ENCODE assay signal across 14 mouse cellular contexts in the genomic region with DNA sequence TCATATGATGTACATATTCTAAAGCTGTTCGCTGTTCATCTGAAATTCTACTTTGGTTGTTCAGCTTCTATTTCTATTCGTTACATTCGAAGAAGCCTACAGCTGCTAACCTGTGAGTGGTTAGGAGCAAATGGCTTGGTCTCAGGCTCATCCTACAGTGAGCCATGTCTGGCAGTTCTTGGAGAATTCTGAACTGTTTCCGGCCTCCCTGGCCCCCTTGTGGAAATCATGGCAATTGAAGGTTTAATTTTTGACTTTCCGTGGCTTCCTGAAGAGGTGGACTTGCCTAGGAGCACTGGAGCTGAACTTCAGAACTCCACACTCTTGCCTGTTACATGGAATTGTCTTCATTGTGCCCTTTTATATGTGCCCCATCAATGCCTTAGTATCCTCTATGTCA. TPM values are rescaled to one million over a fixed set of nuclear protein-coding genes. Genes with fewer than 3 reads are reported as not detected.
A peak's percentile ranks its signal among the peaks of the same experiment; 100 is the strongest.
DNase-seq lines count a peak whose midpoint lies in the region; ATAC-seq and TF ChIP-seq lines count a peak whose summit lies in the region.
"Had no signal": no experiment of that assay in that cellular context is flagged by ENCODE, and none has a peak within 500 bp of the region (broad histone marks: within the 10 kb centered on the region; RNA-seq: fewer than 3 reads in every experiment).

No protein-coding gene starts in this region.

- no peaks in the 10 kb centered on the region for H3K36me3 ChIP-seq in hindbrain, postnatal 0 days (ENCODE audit: insufficient read depth, low read length)
- H3K36me3 ChIP-seq in hindbrain, embryonic 14.5 days (replicated peaks; ENCODE audit: control insufficient read depth, insufficient read depth): no peaks in the 10 kb centered on the region
- no peaks in the 10 kb centered on the region for H3K36me3 ChIP-seq in lung, postnatal 0 days (ENCODE audit: insufficient read depth, low read length)
- H3K36me3 ChIP-seq: limb, embryonic 10.5 days; lung, embryonic 15.5 days had no signal

- no peaks in the 10 kb centered on the region for H3K9me3 ChIP-seq in hindbrain, postnatal 0 days (ENCODE audit: low read length)
- H3K9me3 ChIP-seq in hindbrain, embryonic 14.5 days (ENCODE audit: control insufficient read depth, low read length): no peaks in the 10 kb centered on the region
- H3K9me3 ChIP-seq in lung, postnatal 0 days (ENCODE audit: low read length): no peaks in the 10 kb centered on the region
- H3K9me3 ChIP-seq: limb, embryonic 10.5 days; lung, embryonic 15.5 days had no signal

- DNase-seq in hindbrain, postnatal 0 days (ENCODE audit: low spot score): no peak
- no peak for DNase-seq in hindbrain, embryonic 14.5 days (ENCODE audit: low spot score)
- no peak for DNase-seq in lung, postnatal 0 days (ENCODE audit: low spot score)
- DNase-seq in lung, postnatal 4 days: no peak
- DNase-seq in WW6 (ENCODE audit: low read depth, low spot score): peak; percentile 22
- no peak for DNase-seq in frontal cortex, postnatal 10 days (ENCODE audit: low spot score in 2 of 2)
- DNase-seq: cerebellum, postnatal 25 days; gastrocnemius, postnatal 36 days; right cerebral cortex, postnatal 4 days had no signal

- TF ChIP-seq CTCF in hindbrain, postnatal 0 days (IDR thresholded peaks at IDR 0.05; ENCODE audit: low read depth): peak; percentile 32; the same call in 1 of the 2 replicates
- TF ChIP-seq CTCF in lung, postnatal 0 days (IDR thresholded peaks at IDR 0.05): peak; percentile 51

- ATAC-seq in hindbrain, postnatal 0 days: no peak
- no peak for ATAC-seq in hindbrain, embryonic 14.5 days (ENCODE audit: low FRiP score)
- no peak for ATAC-seq in lung, postnatal 0 days
- peak; percentile 56; the same call in 1 of the 2 replicates for ATAC-seq in megakaryocyte-erythroid progenitor cell, adult 5-6 weeks (replicated peaks; ENCODE audit: low FRiP score, low TSS enrichment, poor library complexity, severe bottlenecking)

- H3K4me3 ChIP-seq in hindbrain, postnatal 0 days (ENCODE audit: low read length): no peak overlapping the region
- no peak overlapping the region for H3K4me3 ChIP-seq in hindbrain, embryonic 14.5 days (replicated peaks; ENCODE audit: low read length)
- H3K4me3 ChIP-seq in lung, postnatal 0 days (ENCODE audit: low read depth, low read length): no peak overlapping the region
- H3K4me3 ChIP-seq: limb, embryonic 10.5 days; lung, embryonic 15.5 days had no signal

- no peak overlapping the region for H3K27ac ChIP-seq in hindbrain, postnatal 0 days
- no peak overlapping the region for H3K27ac ChIP-seq in hindbrain, embryonic 14.5 days
- no peak overlapping the region for H3K27ac ChIP-seq in lung, postnatal 0 days (ENCODE audit: low read length)
- H3K27ac ChIP-seq: limb, embryonic 10.5 days; lung, embryonic 15.5 days had no signal

- H3K4me2 ChIP-seq in hindbrain, postnatal 0 days (ENCODE audit: low read depth, low read length): no peak overlapping the region
- no peak overlapping the region for H3K4me2 ChIP-seq in hindbrain, embryonic 14.5 days (replicated peaks)
- no peak overlapping the region for H3K4me2 ChIP-seq in lung, postnatal 0 days (replicated peaks; ENCODE audit: low read depth, low read length)
- H3K4me2 ChIP-seq: lung, embryonic 15.5 days had no signal

- WGBS in hindbrain, postnatal 0 days: 79% methylated on average over 5 of the region's 5 CpGs
- WGBS in hindbrain, embryonic 14.5 days: 78% methylated on average over 5 of the region's 5 CpGs
- WGBS in lung, postnatal 0 days: 72% methylated on average over 5 of the region's 5 CpGs

- no peak for TF ChIP-seq EP300 in lung, postnatal 0 days (IDR thresholded peaks at IDR 0.05)

- H3K27me3 ChIP-seq in hindbrain, postnatal 0 days (ENCODE audit: insufficient read depth, low read length): no peaks in the 10 kb centered on the region
- no peaks in the 10 kb centered on the region for H3K27me3 ChIP-seq in hindbrain, embryonic 14.5 days (ENCODE audit: control insufficient read depth, insufficient read depth, low read length)
- no peaks in the 10 kb centered on the region for H3K27me3 ChIP-seq in lung, postnatal 0 days (replicated peaks; ENCODE audit: insufficient read depth, low read length)
- H3K27me3 ChIP-seq: lung, embryonic 15.5 days had no signal

- no peaks in the 10 kb centered on the region for H3K4me1 ChIP-seq in hindbrain, postnatal 0 days (ENCODE audit: insufficient read depth, low read length)
- H3K4me1 ChIP-seq in hindbrain, embryonic 14.5 days (replicated peaks; ENCODE audit: control insufficient read depth, insufficient read depth, low read length): no peaks in the 10 kb centered on the region
- H3K4me1 ChIP-seq in lung, postnatal 0 days (ENCODE audit: insufficient read depth, low read depth, low read length): no peaks in the 10 kb centered on the region
- H3K4me1 ChIP-seq: limb, embryonic 10.5 days; lung, embryonic 15.5 days had no signal

- no peak overlapping the region for H3K9ac ChIP-seq in hindbrain, postnatal 0 days (replicated peaks; ENCODE audit: low read length)
- no peak overlapping the region for H3K9ac ChIP-seq in hindbrain, embryonic 14.5 days
- H3K9ac ChIP-seq in lung, postnatal 0 days (replicated peaks; ENCODE audit: low read depth): no peak overlapping the region
- H3K9ac ChIP-seq: lung, embryonic 15.5 days had no signal

RNA-seq across cellular contexts. Expression of a gene that starts 12.6 kb away (rescaled TPM):
- total RNA-seq in hindbrain, postnatal 0 days (2014; rRNA removed): not detected in 2 replicates
- polyA plus RNA-seq in hindbrain, postnatal 0 days (2015; fragmentation: Nextera tagmentation; extraction: Ambion mirVana): not detected in 2 replicates
- polyA plus RNA-seq in hindbrain, embryonic 14.5 days (2014; fragmentation: Nextera tagmentation; extraction: Ambion mirVana): not detected in 2 replicates
- 0.57 and 0.64 TPM in 2 replicates for polyA plus RNA-seq in lung, postnatal 0 days (2015; fragmentation: Nextera tagmentation; extraction: Ambion mirVana)
- not detected in 2 replicates for total RNA-seq in megakaryocyte-erythroid progenitor cell, adult 5-6 weeks (2014; fragmentation: Nextera tagmentation)
- not detected in 2 replicates for total RNA-seq in megakaryocyte-erythroid progenitor cell, adult 5-6 weeks (2017)
- total RNA-seq: adrenal gland, postnatal 4 days; gastrocnemius, postnatal 36 days had no signal
- polyA plus RNA-seq: large intestine, adult 2 months; limb, embryonic 10.5 days; lung, embryonic 15.5 days had no signal

RNA-seq across cellular contexts. Expression of a gene that starts 49.1 kb away (rescaled TPM):
- total RNA-seq in hindbrain, postnatal 0 days (2014; rRNA removed): 7.3 and 20.1 TPM in 2 replicates
- 11.4 TPM in 2 replicates for polyA plus RNA-seq in hindbrain, postnatal 0 days (2015; fragmentation: Nextera tagmentation; extraction: Ambion mirVana)
- 8.0 and 8.3 TPM in 2 replicates for polyA plus RNA-seq in hindbrain, embryonic 14.5 days (2014; fragmentation: Nextera tagmentation; extraction: Ambion mirVana)
- polyA plus RNA-seq in lung, postnatal 0 days (2015; fragmentation: Nextera tagmentation; extraction: Ambion mirVana): 7.4 and 8.0 TPM in 2 replicates
- total RNA-seq in megakaryocyte-erythroid progenitor cell, adult 5-6 weeks (2014; fragmentation: Nextera tagmentation): 1.5 TPM in 1 of 2 replicates, not detected in the other
- total RNA-seq in megakaryocyte-erythroid progenitor cell, adult 5-6 weeks (2017): 0.57 and 1.2 TPM in 2 replicates
